Mouse (Mus musculus) liver, adult 2 months (tissue): ENCODE results near the gene Pgm2.

Experiments used
- CTCF ChIP-seq: fragments of 200-500 bp; IDR thresholded peaks from 2 replicates; pipeline ENCODE4 v1.5.1; 2011; ENCODE audit warnings: low read depth, low read length, control low read depth
- POLR2A ChIP-seq: fragments of 200-500 bp; IDR thresholded peaks from 2 replicates; pipeline ENCODE4 v1.6.1; 2011; ENCODE audit warnings: low read length, control low read depth; ENCODE audit not compliant: insufficient read depth; ENCODE audit errors: extremely low read depth

DNA sequence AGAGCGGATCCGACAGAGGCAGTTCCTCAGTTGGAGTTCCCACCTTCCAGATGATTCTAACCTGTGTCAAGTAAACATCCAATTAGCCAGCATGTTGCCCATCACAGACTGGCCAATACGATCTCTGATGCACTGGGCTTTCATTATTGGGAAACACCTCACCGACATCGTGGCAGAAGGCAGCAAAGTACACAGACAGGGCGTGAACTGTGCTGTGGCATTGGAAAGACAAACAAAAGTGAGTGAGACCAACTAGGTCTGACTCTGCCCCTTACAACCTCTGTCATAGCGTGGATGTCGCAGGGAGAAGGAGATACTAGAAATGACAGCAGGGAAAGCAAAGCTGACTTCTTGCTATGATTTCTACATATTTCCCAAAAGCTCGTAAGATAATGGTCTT lies 4.0 kb upstream of the Pgm2 start:
- no peak for TF ChIP-seq POLR2A
- no peak for TF ChIP-seq CTCF
